Comparison of ENCODE assay signal across 8 mouse cellular contexts in genomic region chr9:88718140-88718539, GRCm38 (mm10). TPM values are rescaled to one million over a fixed set of nuclear protein-coding genes. Genes with fewer than 3 reads are reported as not detected.
DNase-seq lines count a peak whose midpoint lies in the region; ATAC-seq lines count a peak whose summit lies in the region.
"Not testable (repeated sequence)": the region's sequence is repeated elsewhere in the genome, so short reads cannot be mapped to it uniquely, and the experiment has no call there.

No protein-coding gene starts in this region.

- H3K27ac ChIP-seq in limb, embryonic 11.5 days (replicated peaks; ENCODE audit: low read depth, low read length), result not testable (repeated sequence)

- not testable (repeated sequence) for H3K4me2 ChIP-seq in limb, embryonic 11.5 days (ENCODE audit: low read depth, severe bottlenecking)

- H3K27me3 ChIP-seq in limb, embryonic 11.5 days (ENCODE audit: control insufficient read depth, insufficient read depth, low read length), result not testable (repeated sequence)

- ATAC-seq in common myeloid progenitor, adult 5-6 weeks (replicated peaks; ENCODE audit: low read depth, poor library complexity, severe bottlenecking), result peak; percentile 59
- not testable (repeated sequence) for ATAC-seq in limb, embryonic 11.5 days (ENCODE audit: insufficient number of reproducible peaks, low FRiP score, low TSS enrichment, low read depth)
- ATAC-seq in megakaryocyte progenitor cell, adult 5-6 weeks (replicated peaks; ENCODE audit: poor library complexity), result peak; percentile 59

- H3K4me1 ChIP-seq in limb, embryonic 11.5 days (ENCODE audit: control insufficient read depth, insufficient read depth, low read length), result not testable (repeated sequence)

- H3K36me3 ChIP-seq in limb, embryonic 11.5 days (ENCODE audit: control insufficient read depth, insufficient read depth, low read length), result not testable (repeated sequence)

- not testable (repeated sequence) for H3K9ac ChIP-seq in limb, embryonic 11.5 days (ENCODE audit: low read length)

- H3K4me3 ChIP-seq in limb, embryonic 11.5 days (ENCODE audit: low read depth, low read length), result not testable (repeated sequence)

- DNase-seq in 3T3-L1 (ENCODE audit: low read depth, low spot score), result peak; percentile 58
- DNase-seq in adrenal gland, postnatal 10 days, result peak; percentile 51
- DNase-seq in heart, adult 11 months, result peak; percentile 89
- peak; percentile 38 for DNase-seq in kidney, adult 18-20 months
- peak; percentile 31 for DNase-seq in limb, embryonic 11.5 days (ENCODE audit: low spot score)
- peak; percentile 64 to 65 for DNase-seq in right cerebral cortex, postnatal 10 days (ENCODE audit: low spot score in 2 of 2)

- H3K9me3 ChIP-seq in limb, embryonic 11.5 days (ENCODE audit: control insufficient read depth, low read length), result not testable (repeated sequence)

- WGBS in limb, embryonic 11.5 days, result 37% methylated on average over 2 of the region's 2 CpGs

RNA-seq across cellular contexts. Expression of gene Mthfsl, which starts 2.0 kb away (rescaled TPM):
- total RNA-seq in adrenal gland, postnatal 10 days (2021), result 10 to 100 TPM; 41.6 to 43.6 TPM
- 14.5 and 38.9 TPM in 2 replicates for total RNA-seq in common myeloid progenitor, adult 5-6 weeks (2017)
- 27.5 and 29.6 TPM in 2 replicates for polyA plus RNA-seq in limb, embryonic 11.5 days (2014; fragmentation: Nextera tagmentation; extraction: Ambion mirVana)
- total RNA-seq in megakaryocyte progenitor cell, adult 5-6 weeks (2015), result 34.1 and 41.1 TPM in 2 replicates
- 18.4 and 19.2 TPM in 2 replicates for total RNA-seq in megakaryocyte progenitor cell, adult 5-6 weeks (2017)

RNA-seq across cellular contexts. Expression of gene Bcl2a1d, which starts 13.6 kb away (rescaled TPM):
- total RNA-seq in adrenal gland, postnatal 10 days (2021), result 1 to 10 TPM; 2.3 to 3.4 TPM
- total RNA-seq in common myeloid progenitor, adult 5-6 weeks (2017), result not detected in 2 replicates
- not detected in 2 replicates for polyA plus RNA-seq in limb, embryonic 11.5 days (2014; fragmentation: Nextera tagmentation; extraction: Ambion mirVana)
- total RNA-seq in megakaryocyte progenitor cell, adult 5-6 weeks (2015), result 1.1 and 1.6 TPM in 2 replicates
- total RNA-seq in megakaryocyte progenitor cell, adult 5-6 weeks (2017), result 0.71 and 2.3 TPM in 2 replicates

Comparison
In these comparisons a context has a peak if more than half of its experiments do, and no peak if none do; other contexts are left out.
1. DNase-seq: peak in every context shown above with its lines; median percentile 89 in heart, adult 11 months; 64 in right cerebral cortex, postnatal 10 days; 58 in 3T3-L1; 51 in adrenal gland, postnatal 10 days; 38 in kidney, adult 18-20 months; 31 in limb, embryonic 11.5 days.